Mouse (Mus musculus) ES-E14 (cell line): ENCODE data around the gene Fas. TPM values are rescaled to one million over a fixed set of nuclear protein-coding genes. Genes with fewer than 3 reads are reported as not detected.

Experiments
- DNase-seq: peaks from one replicate; pipeline ENCODE4 v3.0.0-alpha.2; 2013; ENCODE audit warnings: low read depth, low spot score
- H3K27ac ChIP-seq: 2 replicates; pipeline ENCODE4 v1.5.1; 2012; ENCODE audit warnings: low read depth, mild to moderate bottlenecking, low read length, moderate library complexity, mixed read lengths; ENCODE audit not compliant: poor library complexity, insufficient read depth, severe bottlenecking
- H3K36me3 ChIP-seq: 2 replicates; pipeline ENCODE4 v1.6.1; 2012; ENCODE audit warnings: mild to moderate bottlenecking, low read length, moderate library complexity, mixed read lengths; ENCODE audit not compliant: control insufficient read depth, poor library complexity, insufficient read depth, severe bottlenecking
- H3K4me1 ChIP-seq, 2 experiments: fragments of 150-350 bp in 1 of 2; sonication (generic) in 1 of 2; 2 replicates each; pipeline ENCODE4 v1.6.1; 2012; ENCODE audit warnings: low read length in 2 of 2, mild to moderate bottlenecking in 1 of 2, mixed read lengths in 1 of 2; ENCODE audit not compliant: control insufficient read depth in 2 of 2, insufficient read depth in 2 of 2, poor library complexity in 1 of 2
- H3K4me3 ChIP-seq, 2 experiments: fragments of 150-350 bp in 1 of 2; sonication (generic) in 1 of 2; 2 replicates each; pipeline ENCODE4 v1.5.1; 2012; ENCODE audit warnings: low read length in 2 of 2, low read depth in 1 of 2, mild to moderate bottlenecking in 1 of 2, mixed read lengths in 1 of 2; ENCODE audit not compliant: insufficient read depth in 1 of 2, poor library complexity in 1 of 2, severe bottlenecking in 1 of 2
- H3K9ac ChIP-seq: 2 replicates; pipeline ENCODE4 v1.6.1; 2012; ENCODE audit warnings: low read depth, mild to moderate bottlenecking, low read length, mixed read lengths; ENCODE audit not compliant: poor library complexity, insufficient read depth, severe bottlenecking
- H3K9me3 ChIP-seq: fragments of 150-350 bp; sonication (generic); 2 replicates; pipeline ENCODE4 v1.6.1; 2012; ENCODE audit warnings: low read depth, mild to moderate bottlenecking, low read length; ENCODE audit not compliant: control insufficient read depth, insufficient read depth
- CHD2 ChIP-seq: IDR thresholded peaks from 2 replicates; pipeline ENCODE4 v1.6.1; 2014; ENCODE audit warnings: mild to moderate bottlenecking, low read depth, low read length, inconsistent platforms
- HCFC1 ChIP-seq: IDR thresholded peaks from 2 replicates; pipeline ENCODE4 v1.6.1; 2012; ENCODE audit warnings: low read length, inconsistent platforms, borderline replicate concordance; ENCODE audit not compliant: insufficient read depth
- MAFK ChIP-seq: IDR thresholded peaks from 2 replicates; pipeline ENCODE4 v1.6.1; 2014; ENCODE audit warnings: mild to moderate bottlenecking, low read depth, low read length, inconsistent platforms; ENCODE audit not compliant: insufficient read depth
- ZC3H11A ChIP-seq: IDR thresholded peaks from 2 replicates; pipeline ENCODE4 v1.6.1; 2012; ENCODE audit warnings: low read depth, mild to moderate bottlenecking, inconsistent platforms, low read length, borderline replicate concordance
- ZNF384 ChIP-seq: IDR thresholded peaks from 2 replicates; pipeline ENCODE4 v1.6.1; 2012; ENCODE audit warnings: low read depth, low read length, inconsistent platforms
- in situ Hi-C, 2 experiments: fragments of 600-800 bp; cut with MboI; formaldehyde crosslinking; loops; one replicate each; pipeline ENCODE4 v1.15.1; 2025; ENCODE audit warnings: low sequenced_read_pairs in 2 of 2, inconsistent platforms in 1 of 2; ENCODE audit not compliant: unreplicated experiment in 2 of 2
- total RNA-seq: library from RNA; depleted of rRNA; stranded (reverse); fragments of 300-350 nt; gene quantifications from 2 replicates; pipeline ENCODE4 v1.2.3, GENCODE M21; 2012

Gene Fas
- total RNA-seq, 1 experiment = 3.2 TPM

- no peak overlapping the region for H3K27ac ChIP-seq
- H3K9ac ChIP-seq = no peak overlapping the region
- TF ChIP-seq MAFK (no peak), CHD2 (no peak), ZNF384 (no peak), ZC3H11A (no peak), HCFC1 (no peak)
- no peak overlapping the region for H3K4me3 ChIP-seq
- no peaks in the 10 kb centered on the region for H3K9me3 ChIP-seq
- in situ Hi-C loops = no loop called here
- DNase-seq = no peak
- 0 out of 4 replicates have a peak, but pooled peaks cover 0 to 3% of the 10 kb centered on the region in 2 experiments for H3K4me1 ChIP-seq
- no peaks in the 10 kb centered on the region for H3K36me3 ChIP-seq
Observed at GRCm38 (mm10) chr19:34291379-34291778, 913 bp downstream of the Fas start.

GRCm38 (mm10) chr19:34291956-34292355, 1.5 kb downstream of the Fas start:
- TF ChIP-seq MAFK = no peak
- TF ChIP-seq ZC3H11A = no peak
- no peak for TF ChIP-seq ZNF384
- TF ChIP-seq HCFC1 = no peak
- no peak for TF ChIP-seq CHD2
- no peak overlapping the region for H3K27ac ChIP-seq
- DNase-seq = no peak
- in situ Hi-C loops = no loop called here
- H3K9me3 ChIP-seq = no peaks in the 10 kb centered on the region
- no peak overlapping the region for H3K4me3 ChIP-seq
- H3K4me1 ChIP-seq = 0 out of 4 replicates have a peak, but pooled peaks cover 0 to 3% of the 10 kb centered on the region in 2 experiments
- H3K9ac ChIP-seq = no peak overlapping the region
- H3K36me3 ChIP-seq = no peaks in the 10 kb centered on the region

GRCm38 (mm10) chr19:34292701-34293100, 2.2 kb downstream of the Fas start:
- H3K36me3 ChIP-seq = no peaks in the 10 kb centered on the region
- H3K4me1 ChIP-seq = 0 out of 4 replicates have a peak, but pooled peaks cover 0 to 3% of the 10 kb centered on the region in 2 experiments
- H3K4me3 ChIP-seq = no peak overlapping the region
- TF ChIP-seq CHD2 (no peak), HCFC1 (no peak), ZNF384 (no peak), ZC3H11A (no peak), MAFK (no peak)
- no peak for DNase-seq
- H3K27ac ChIP-seq = no peak overlapping the region
- H3K9ac ChIP-seq = no peak overlapping the region
- in situ Hi-C loops = no loop called here
- no peaks in the 10 kb centered on the region for H3K9me3 ChIP-seq

- Histone ChIP-seq H3K9ac (no peak overlapping the region), H3K4me3 (no peak overlapping the region), H3K9me3 (no peaks in the 10 kb centered on the region), H3K36me3 (no peaks in the 10 kb centered on the region), H3K4me1 (0 out of 4 replicates have a peak, but pooled peaks cover 0 to 3% of the 10 kb centered on the region in 2 experiments), H3K27ac (no peak overlapping the region)
- TF ChIP-seq ZC3H11A = no peak
- no peak for TF ChIP-seq MAFK
- no peak for TF ChIP-seq HCFC1
- TF ChIP-seq ZNF384 = no peak
- no peak for TF ChIP-seq CHD2
- no peak for DNase-seq
- in situ Hi-C loops = no loop called here
Observed at GRCm38 (mm10) chr19:34293376-34293947, 3.0 kb downstream of the Fas start.
